Mouse (Mus musculus) neural tube, embryonic 12.5 days (tissue): ENCODE measurements at regions not wholly inside any gene's neighbourhood (a gene's known extent, or its start where the extent isn't known, plus 50 kb on each side); places are given as distances from the start of the nearest gene placed in this dataset.
A peak's percentile ranks its signal among the peaks of the same experiment; 100 is the strongest.

Experiments used
- ATAC-seq: fragments of 200-750 bp; cut with Nextera tagmentation; 2 replicates; pipeline ENCODE4 v1.8.0; 2017; ENCODE audit warnings: low read depth, mild to moderate bottlenecking, moderate TSS enrichment, moderate library complexity; ENCODE audit not compliant: low FRiP score
- H3K27ac ChIP-seq: fragments of 300-500 bp; sonication (generic); 2 replicates; pipeline ENCODE4 v1.5.1; 2016
- H3K27me3 ChIP-seq: fragments of 300-500 bp; sonication (generic); replicated peaks from 2 replicates; pipeline ENCODE4 v1.6.1; 2016; ENCODE audit warnings: mild to moderate bottlenecking
- H3K36me3 ChIP-seq: fragments of 300-500 bp; sonication (generic); 2 replicates; pipeline ENCODE4 v1.6.1; 2016; ENCODE audit warnings: mild to moderate bottlenecking
- H3K4me1 ChIP-seq: fragments of 300-500 bp; sonication (generic); 2 replicates; pipeline ENCODE4 v1.6.1; 2016
- H3K4me2 ChIP-seq: fragments of 300-500 bp; sonication (generic); replicated peaks from 2 replicates; pipeline ENCODE4 v1.6.1; 2016; ENCODE audit warnings: mild to moderate bottlenecking
- H3K4me3 ChIP-seq: fragments of 300-500 bp; sonication (generic); 2 replicates; pipeline ENCODE4 v1.5.1; 2016
- H3K9ac ChIP-seq: fragments of 300-500 bp; sonication (generic); 2 replicates; pipeline ENCODE4 v1.6.1; 2016; ENCODE audit warnings: mild to moderate bottlenecking
- H3K9me3 ChIP-seq: fragments of 300-500 bp; sonication (generic); 2 replicates; pipeline ENCODE4 v1.6.1; 2016; ENCODE audit warnings: mild to moderate bottlenecking
- WGBS: fragments of 180-500 bp; shearing (Covaris S2); methylation state at CpG from one replicate; pipeline ENCODE4 v1.1.7; 2016; 5-methylcytosine and 5-hydroxymethylcytosine counted together

GRCm38 (mm10) chr3:117112304-117112703, 143.5 kb upstream of the Palmd start:
- H3K27me3 ChIP-seq = no peaks in the 10 kb centered on the region
- WGBS = 88% methylated on average over 4 of the region's 4 CpGs
- no peaks in the 10 kb centered on the region for H3K36me3 ChIP-seq
- H3K4me1 ChIP-seq = no peaks in the 10 kb centered on the region; the same call in 1 of the 2 replicates
- no peaks in the 10 kb centered on the region for H3K9me3 ChIP-seq
- no peak for ATAC-seq
- H3K4me2 ChIP-seq = no peak overlapping the region
- H3K27ac ChIP-seq = no peak overlapping the region
- H3K9ac ChIP-seq = no peak overlapping the region
- no peak overlapping the region for H3K4me3 ChIP-seq

GRCm38 (mm10) chr3:117108966-117109700, 140.3 kb upstream of the Palmd start:
- Histone ChIP-seq H3K36me3 (no peaks in the 10 kb centered on the region), H3K4me2 (no peak overlapping the region), H3K27me3 (no peaks in the 10 kb centered on the region), H3K27ac (no peak overlapping the region), H3K9me3 (no peaks in the 10 kb centered on the region), H3K4me1 (no peaks in the 10 kb centered on the region; the same call in 1 of the 2 replicates), H3K4me3 (no peak overlapping the region), H3K9ac (no peak overlapping the region)
- ATAC-seq = no peak
- 69% methylated on average over 8 of the region's 8 CpGs for WGBS

DNA sequence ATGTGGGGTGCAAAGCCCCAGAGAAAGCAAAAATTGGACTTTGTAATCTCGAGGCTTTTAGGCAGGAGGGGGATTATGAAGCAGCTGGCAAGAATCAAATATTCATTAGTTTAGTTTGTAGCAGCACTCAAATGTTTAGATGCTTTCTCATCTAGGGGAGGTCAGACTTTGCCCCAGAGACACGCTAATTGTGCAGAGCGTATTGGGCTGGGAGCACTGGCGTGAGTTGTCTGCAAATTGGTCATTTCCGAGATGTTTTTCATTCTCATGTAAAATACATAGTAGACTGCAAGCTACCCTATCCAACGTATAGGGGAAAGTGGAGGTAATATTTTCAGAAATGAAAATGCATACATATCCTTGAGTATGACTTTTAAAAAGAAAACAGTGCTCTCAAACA, 139.2 kb upstream of the Palmd start:
- Histone ChIP-seq H3K27ac (no peak overlapping the region), H3K4me1 (no peaks in the 10 kb centered on the region; the same call in 1 of the 2 replicates), H3K9ac (no peak overlapping the region), H3K36me3 (no peaks in the 10 kb centered on the region), H3K4me3 (no peak overlapping the region), H3K9me3 (no peaks in the 10 kb centered on the region), H3K27me3 (no peaks in the 10 kb centered on the region), H3K4me2 (no peak overlapping the region)
- 74% methylated on average over 6 of the region's 6 CpGs for WGBS
- no peak for ATAC-seq

DNA sequence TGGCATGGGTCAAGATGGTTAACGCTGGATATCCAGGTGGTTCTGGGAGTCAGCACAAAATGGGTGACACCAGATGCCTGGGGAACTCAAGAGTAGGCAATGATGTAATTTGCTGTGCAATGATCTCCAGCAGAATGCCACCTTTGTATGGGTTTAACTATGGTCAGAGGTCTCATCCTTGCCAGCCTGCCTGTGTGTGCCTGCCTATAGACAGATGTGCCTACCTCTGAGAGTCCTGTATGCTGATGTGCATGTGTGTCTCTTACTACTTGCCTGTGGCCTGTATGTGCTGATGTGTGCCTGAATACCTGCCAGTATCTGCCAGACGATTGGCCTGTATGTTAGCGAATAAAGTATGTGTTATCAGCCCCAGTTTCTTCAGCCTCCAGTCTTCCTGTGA, 138.6 kb upstream of the Palmd start:
- no peak overlapping the region for H3K4me3 ChIP-seq
- ATAC-seq = no peak
- H3K27me3 ChIP-seq = no peaks in the 10 kb centered on the region
- no peaks in the 10 kb centered on the region for H3K9me3 ChIP-seq
- H3K9ac ChIP-seq = no peak overlapping the region
- WGBS = 87% methylated on average over 3 of the region's 3 CpGs
- no peaks in the 10 kb centered on the region; the same call in 1 of the 2 replicates for H3K4me1 ChIP-seq
- no peak overlapping the region for H3K27ac ChIP-seq
- H3K4me2 ChIP-seq = no peak overlapping the region
- no peaks in the 10 kb centered on the region for H3K36me3 ChIP-seq

GRCm38 (mm10) chr3:117087646-117088045, 118.9 kb upstream of the Palmd start:
- Histone ChIP-seq H3K9ac (no peak overlapping the region), H3K4me3 (no peak overlapping the region), H3K27ac (no peak overlapping the region), H3K4me1 (no peaks in the 10 kb centered on the region), H3K4me2 (no peak overlapping the region), H3K36me3 (no peaks in the 10 kb centered on the region), H3K27me3 (no peaks in the 10 kb centered on the region), H3K9me3 (no peaks in the 10 kb centered on the region)
- WGBS = 75% methylated on average over 2 of the region's 2 CpGs
- no peak for ATAC-seq

- H3K9me3 ChIP-seq = no peaks in the 10 kb centered on the region
- no peaks in the 10 kb centered on the region for H3K27me3 ChIP-seq
- no peak overlapping the region for H3K9ac ChIP-seq
- H3K4me2 ChIP-seq = no peak overlapping the region
- 81% methylated on average over 2 of the region's 2 CpGs for WGBS
- ATAC-seq = no peak
- H3K36me3 ChIP-seq = no peaks in the 10 kb centered on the region
- no peak overlapping the region for H3K27ac ChIP-seq
- H3K4me3 ChIP-seq = no peak overlapping the region
- no peaks in the 10 kb centered on the region for H3K4me1 ChIP-seq
Observed at GRCm38 (mm10) chr3:117076734-117077133, 107.9 kb upstream of the Palmd start.

- H3K27ac ChIP-seq = no peak overlapping the region
- H3K4me3 ChIP-seq = no peak overlapping the region
- no peaks in the 10 kb centered on the region for H3K4me1 ChIP-seq
- no peak overlapping the region for H3K9ac ChIP-seq
- H3K27me3 ChIP-seq = no peaks in the 10 kb centered on the region
- WGBS = 77% methylated on average over 4 of the region's 4 CpGs
- ATAC-seq = no peak
- no peak overlapping the region for H3K4me2 ChIP-seq
- H3K36me3 ChIP-seq = no peaks in the 10 kb centered on the region
- no peaks in the 10 kb centered on the region for H3K9me3 ChIP-seq
Observed at GRCm38 (mm10) chr3:117073399-117073798, 104.6 kb upstream of the Palmd start.

- Histone ChIP-seq H3K4me2 (no peak overlapping the region), H3K4me3 (no peak overlapping the region), H3K9ac (no peak overlapping the region), H3K4me1 (no peaks in the 10 kb centered on the region), H3K27me3 (no peaks in the 10 kb centered on the region), H3K36me3 (no peaks in the 10 kb centered on the region), H3K27ac (no peak overlapping the region), H3K9me3 (no peaks in the 10 kb centered on the region)
- 70% methylated on average over 3 of the region's 3 CpGs for WGBS
- ATAC-seq = no peak
Observed at GRCm38 (mm10) chr3:117072998-117073397, 104.2 kb upstream of the Palmd start.

DNA sequence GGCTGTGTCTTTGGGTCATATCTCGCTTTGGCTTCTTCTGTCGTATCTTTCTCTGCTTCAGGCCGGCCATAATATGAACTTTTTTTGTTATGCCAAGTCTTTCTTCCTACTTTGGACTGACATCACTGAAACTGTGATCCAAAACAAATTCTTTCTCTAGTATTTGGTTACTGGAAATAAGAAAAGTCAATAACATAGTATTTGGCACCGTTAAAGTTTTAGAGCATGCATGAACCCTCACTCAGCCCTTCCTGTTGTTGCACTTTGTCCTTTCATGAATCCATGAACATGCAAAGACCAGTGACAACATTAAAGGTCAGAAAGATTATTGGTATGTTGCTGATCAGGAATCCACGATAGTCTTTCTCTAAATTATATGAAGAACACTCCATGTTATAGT, 103.1 kb upstream of the Palmd start:
- H3K27ac ChIP-seq = no peak overlapping the region
- WGBS = 92% methylated on average over 5 of the region's 5 CpGs
- ATAC-seq = no peak
- H3K4me1 ChIP-seq = no peaks in the 10 kb centered on the region
- H3K36me3 ChIP-seq = no peaks in the 10 kb centered on the region
- no peaks in the 10 kb centered on the region for H3K27me3 ChIP-seq
- H3K9me3 ChIP-seq = no peaks in the 10 kb centered on the region
- no peak overlapping the region for H3K4me3 ChIP-seq
- H3K9ac ChIP-seq = no peak overlapping the region
- no peak overlapping the region for H3K4me2 ChIP-seq

- H3K4me1 ChIP-seq = no peaks in the 10 kb centered on the region
- H3K36me3 ChIP-seq = no peaks in the 10 kb centered on the region
- H3K9ac ChIP-seq = no peak overlapping the region
- 76% methylated on average over 7 of the region's 7 CpGs for WGBS
- H3K9me3 ChIP-seq = no peaks in the 10 kb centered on the region
- H3K27ac ChIP-seq = no peak overlapping the region
- no peak overlapping the region for H3K4me3 ChIP-seq
- ATAC-seq = 0 out of 2 replicates have a peak, but pooled peaks have one; percentile 7
- no peaks in the 10 kb centered on the region for H3K27me3 ChIP-seq
- no peak overlapping the region for H3K4me2 ChIP-seq
Observed at GRCm38 (mm10) chr3:117067470-117068053, 98.8 kb upstream of the Palmd start.

GRCm38 (mm10) chr3:117065904-117066303, 97.1 kb upstream of the Palmd start:
- ATAC-seq = no peak
- Histone ChIP-seq H3K4me2 (no peak overlapping the region), H3K4me3 (no peak overlapping the region), H3K27ac (no peak overlapping the region), H3K9ac (no peak overlapping the region), H3K4me1 (no peaks in the 10 kb centered on the region), H3K27me3 (no peaks in the 10 kb centered on the region), H3K9me3 (no peaks in the 10 kb centered on the region), H3K36me3 (no peaks in the 10 kb centered on the region)
- WGBS = 82% methylated on average over 2 of the region's 2 CpGs

DNA sequence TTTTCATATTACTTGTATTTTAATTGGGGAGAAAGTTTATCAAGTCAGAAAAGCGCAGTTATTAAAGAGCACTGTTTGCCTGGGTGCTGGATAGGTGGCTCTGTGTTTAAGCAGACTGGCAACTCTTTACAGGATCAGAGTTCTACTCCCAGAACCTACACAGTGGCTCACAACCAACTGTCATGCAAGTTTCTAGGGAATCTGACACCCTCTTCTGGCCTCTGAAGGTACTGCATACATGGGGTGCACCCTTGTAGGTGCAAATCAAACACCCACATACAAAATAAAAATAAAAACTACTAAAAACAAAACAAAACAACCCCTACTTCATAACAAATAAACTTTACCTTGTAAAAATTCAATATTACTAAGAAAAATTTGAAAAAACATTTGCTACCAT, 93.0 kb upstream of the Palmd start:
- Histone ChIP-seq H3K36me3 (no peaks in the 10 kb centered on the region), H3K4me2 (no peak overlapping the region), H3K9ac (no peak overlapping the region), H3K4me1 (no peaks in the 10 kb centered on the region), H3K27ac (no peak overlapping the region), H3K9me3 (no peaks in the 10 kb centered on the region), H3K27me3 (no peaks in the 10 kb centered on the region), H3K4me3 (no peak overlapping the region)
- 77% methylated on average over 1 of the region's 1 CpGs for WGBS
- no peak for ATAC-seq

GRCm38 (mm10) chr3:117061182-117061581, 92.4 kb upstream of the Palmd start:
- H3K27ac ChIP-seq = no peak overlapping the region
- no peaks in the 10 kb centered on the region for H3K4me1 ChIP-seq
- H3K27me3 ChIP-seq = no peaks in the 10 kb centered on the region
- no peaks in the 10 kb centered on the region for H3K36me3 ChIP-seq
- no peaks in the 10 kb centered on the region for H3K9me3 ChIP-seq
- no peak for ATAC-seq
- H3K4me3 ChIP-seq = no peak overlapping the region
- WGBS = 75% methylated on average over 6 of the region's 6 CpGs
- H3K9ac ChIP-seq = no peak overlapping the region
- H3K4me2 ChIP-seq = no peak overlapping the region
